Mouse (Mus musculus): Measurements from ENCODE around the gene Nudt9. TPM values are rescaled to one million over a fixed set of nuclear protein-coding genes. Genes with fewer than 3 reads are reported as not detected.

Nudt9 gene
- polyA plus RNA-seq (2015; fragmentation: Nextera tagmentation; extraction: Ambion mirVana), result 67.0 and 70.4 TPM in 2 replicates

GRCm38 (mm10) chr5:104046256-104047199 is at the start of gene Nudt9:
Gene Nudt9 (plus strand): TSS chr5:104046306.
- peak within 1 kb of the TSS; percentile 89 for H3K27ac ChIP-seq
- peak within 1 kb of the TSS; percentile 86 for H3K9ac ChIP-seq
- peak; percentile 99 for ATAC-seq (ENCODE audit: low FRiP score)
- no peaks in the 10 kb centered on the region for H3K9me3 ChIP-seq
- H3K4me1 ChIP-seq (replicated peaks), result peaks cover 14% of the 10 kb centered on the region
- H3K27me3 ChIP-seq, result no peaks in the 10 kb centered on the region
- H3K4me3 ChIP-seq, result peak within 1 kb of the TSS; percentile 85
- H3K4me2 ChIP-seq, result peak within 1 kb of the TSS; percentile 66
- 5% methylated on average over 90 of the region's 90 CpGs for WGBS
- peaks cover 11% of the 10 kb centered on the region for H3K36me3 ChIP-seq

GRCm38 (mm10) chr5:103998739-103999138 is 47.4 kb upstream of the Nudt9 start:
- Histone ChIP-seq H3K9ac (no peak overlapping the region), H3K27ac (no peak overlapping the region), H3K27me3 (0 out of 2 replicates have a peak, but pooled peaks cover 3% of the 10 kb centered on the region), H3K36me3 (no peaks in the 10 kb centered on the region), H3K4me1 (replicated peaks) (peaks cover 9% of the 10 kb centered on the region), H3K9me3 (no peaks in the 10 kb centered on the region), H3K4me2 (no peak overlapping the region), H3K4me3 (no peak overlapping the region)
- no peak for ATAC-seq (ENCODE audit: low FRiP score)
- 79% methylated on average over 5 of the region's 5 CpGs for WGBS

GRCm38 (mm10) chr5:103999738-104000137 is 46.4 kb upstream of the Nudt9 start:
- Histone ChIP-seq H3K27ac (no peak overlapping the region), H3K4me2 (no peak overlapping the region), H3K4me1 (replicated peaks) (peaks cover 9% of the 10 kb centered on the region), H3K4me3 (no peak overlapping the region), H3K9ac (no peak overlapping the region), H3K36me3 (no peaks in the 10 kb centered on the region), H3K27me3 (0 out of 2 replicates have a peak, but pooled peaks cover 6% of the 10 kb centered on the region), H3K9me3 (no peaks in the 10 kb centered on the region)
- 9% methylated on average over 5 of the region's 5 CpGs for WGBS
- ATAC-seq (ENCODE audit: low FRiP score), result no peak

- 19% methylated on average over 18 of the region's 18 CpGs for WGBS
- Histone ChIP-seq H3K4me3 (peak overlapping the region; percentile 19), H3K9me3 (no peaks in the 10 kb centered on the region), H3K27me3 (0 out of 2 replicates have a peak, but pooled peaks cover 8% of the 10 kb centered on the region), H3K4me1 (replicated peaks) (peaks cover 9% of the 10 kb centered on the region), H3K4me2 (peak overlapping the region; percentile 44), H3K36me3 (no peaks in the 10 kb centered on the region), H3K27ac (no peak overlapping the region), H3K9ac (0 out of 2 replicates have a peak overlapping the region, but pooled peaks have one; percentile 29)
- ATAC-seq (ENCODE audit: low FRiP score), result no peak
Measured at GRCm38 (mm10) chr5:104002549-104003255, 43.4 kb upstream of the Nudt9 start.

GRCm38 (mm10) chr5:104003256-104003931 is 42.7 kb upstream of the Nudt9 start:
- Histone ChIP-seq H3K4me1 (replicated peaks) (peaks cover 9% of the 10 kb centered on the region), H3K9me3 (no peaks in the 10 kb centered on the region), H3K27me3 (0 out of 2 replicates have a peak, but pooled peaks cover 8% of the 10 kb centered on the region), H3K9ac (0 out of 2 replicates have a peak overlapping the region, but pooled peaks have one; percentile 29), H3K4me2 (peak overlapping the region; percentile 44), H3K27ac (no peak overlapping the region), H3K36me3 (no peaks in the 10 kb centered on the region), H3K4me3 (peak overlapping the region; percentile 19)
- ATAC-seq (ENCODE audit: low FRiP score), result no peak
- 52% methylated on average over 15 of the region's 15 CpGs for WGBS

GRCm38 (mm10) chr5:104003955-104004354 is 42.2 kb upstream of the Nudt9 start:
- no peak overlapping the region for H3K4me3 ChIP-seq
- H3K27ac ChIP-seq, result no peak overlapping the region
- H3K4me1 ChIP-seq (replicated peaks), result peaks cover 9% of the 10 kb centered on the region
- WGBS, result 87% methylated on average over 2 of the region's 2 CpGs
- H3K4me2 ChIP-seq, result no peak overlapping the region
- H3K9ac ChIP-seq, result no peak overlapping the region
- H3K36me3 ChIP-seq, result no peaks in the 10 kb centered on the region
- H3K27me3 ChIP-seq, result 0 out of 2 replicates have a peak, but pooled peaks cover 8% of the 10 kb centered on the region
- no peak for ATAC-seq (ENCODE audit: low FRiP score)
- H3K9me3 ChIP-seq, result no peaks in the 10 kb centered on the region

GRCm38 (mm10) chr5:104006811-104007210 is 39.3 kb upstream of the Nudt9 start:
- H3K9me3 ChIP-seq, result no peaks in the 10 kb centered on the region
- no peak for ATAC-seq (ENCODE audit: low FRiP score)
- H3K4me1 ChIP-seq (replicated peaks), result peaks cover 9% of the 10 kb centered on the region
- H3K9ac ChIP-seq, result no peak overlapping the region
- no peak overlapping the region for H3K4me3 ChIP-seq
- H3K27me3 ChIP-seq, result 0 out of 2 replicates have a peak, but pooled peaks cover 8% of the 10 kb centered on the region
- no peak overlapping the region for H3K4me2 ChIP-seq
- 75% methylated on average over 3 of the region's 3 CpGs for WGBS
- no peaks in the 10 kb centered on the region for H3K36me3 ChIP-seq
- H3K27ac ChIP-seq, result no peak overlapping the region

GRCm38 (mm10) chr5:104007801-104008200 is 38.3 kb upstream of the Nudt9 start:
- peaks cover 5% of the 10 kb centered on the region for H3K4me1 ChIP-seq (replicated peaks)
- H3K9ac ChIP-seq, result no peak overlapping the region
- H3K4me3 ChIP-seq, result no peak overlapping the region
- no peaks in the 10 kb centered on the region for H3K36me3 ChIP-seq
- WGBS, result 78% methylated on average over 5 of the region's 5 CpGs
- 0 out of 2 replicates have a peak, but pooled peaks cover 5% of the 10 kb centered on the region for H3K27me3 ChIP-seq
- no peak for ATAC-seq (ENCODE audit: low FRiP score)
- no peak overlapping the region for H3K27ac ChIP-seq
- no peak overlapping the region for H3K4me2 ChIP-seq
- H3K9me3 ChIP-seq, result no peaks in the 10 kb centered on the region

GRCm38 (mm10) chr5:104009421-104009820 is 36.7 kb upstream of the Nudt9 start:
- Histone ChIP-seq H3K9me3 (no peaks in the 10 kb centered on the region), H3K9ac (no peak overlapping the region), H3K27me3 (0 out of 2 replicates have a peak, but pooled peaks cover 2% of the 10 kb centered on the region), H3K36me3 (no peaks in the 10 kb centered on the region), H3K4me1 (replicated peaks) (no peaks in the 10 kb centered on the region), H3K27ac (no peak overlapping the region), H3K4me2 (no peak overlapping the region), H3K4me3 (no peak overlapping the region)
- 95% methylated on average over 3 of the region's 3 CpGs for WGBS
- no peak for ATAC-seq (ENCODE audit: low FRiP score)

- 96% methylated on average over 7 of the region's 7 CpGs for WGBS
- no peak overlapping the region for H3K27ac ChIP-seq
- H3K9me3 ChIP-seq, result no peaks in the 10 kb centered on the region
- no peak overlapping the region for H3K4me2 ChIP-seq
- no peak for ATAC-seq (ENCODE audit: low FRiP score)
- no peaks in the 10 kb centered on the region for H3K36me3 ChIP-seq
- no peak overlapping the region for H3K9ac ChIP-seq
- no peak overlapping the region for H3K4me3 ChIP-seq
- no peaks in the 10 kb centered on the region for H3K4me1 ChIP-seq (replicated peaks)
- 0 out of 2 replicates have a peak, but pooled peaks cover 2% of the 10 kb centered on the region for H3K27me3 ChIP-seq
Measured at GRCm38 (mm10) chr5:104010261-104010660, 35.8 kb upstream of the Nudt9 start.

GRCm38 (mm10) chr5:104011419-104011818 is 34.7 kb upstream of the Nudt9 start:
- no peaks in the 10 kb centered on the region for H3K36me3 ChIP-seq
- H3K9me3 ChIP-seq, result no peaks in the 10 kb centered on the region
- no peak overlapping the region for H3K4me3 ChIP-seq
- H3K4me1 ChIP-seq (replicated peaks), result no peaks in the 10 kb centered on the region
- no peak overlapping the region for H3K27ac ChIP-seq
- ATAC-seq (ENCODE audit: low FRiP score), result no peak
- no peak overlapping the region for H3K4me2 ChIP-seq
- H3K9ac ChIP-seq, result no peak overlapping the region
- no peaks in the 10 kb centered on the region for H3K27me3 ChIP-seq
